Mouse (Mus musculus) limb, embryonic 11.5 days (tissue): ENCODE data around the gene Xbp1. TPM values are rescaled to one million over a fixed set of nuclear protein-coding genes. Genes with fewer than 3 reads are reported as not detected.
"Not testable (repeated sequence)": the region's sequence is repeated elsewhere in the genome, so short reads cannot be mapped to it uniquely, and the experiment has no call there.

Experiments
- ATAC-seq: fragments of 200-750 bp; cut with Nextera tagmentation; 2 replicates; pipeline ENCODE4 v1.8.0; 2017; ENCODE audit warnings: low read depth; ENCODE audit not compliant: insufficient number of reproducible peaks, low FRiP score, low TSS enrichment
- DNase-seq: peaks from one replicate; pipeline ENCODE4 v3.0.0-alpha.2; 2015; ENCODE audit warnings: low spot score
- H3K27ac ChIP-seq: fragments of 300-500 bp; sonication (generic); replicated peaks from 2 replicates; pipeline ENCODE4 v1.5.1; 2014; ENCODE audit warnings: low read depth, mild to moderate bottlenecking, low read length
- H3K27me3 ChIP-seq: fragments of 300-500 bp; sonication (generic); 2 replicates; pipeline ENCODE4 v1.6.1; 2014; ENCODE audit warnings: mild to moderate bottlenecking, low read length, mixed read lengths; ENCODE audit not compliant: control insufficient read depth, insufficient read depth
- H3K36me3 ChIP-seq: fragments of 300-500 bp; sonication (generic); 2 replicates; pipeline ENCODE4 v1.6.1; 2014; ENCODE audit warnings: mild to moderate bottlenecking, low read length, moderate library complexity, mixed read lengths; ENCODE audit not compliant: control insufficient read depth, insufficient read depth
- H3K4me1 ChIP-seq: fragments of 300-500 bp; sonication (generic); 2 replicates; pipeline ENCODE4 v1.6.1; 2014; ENCODE audit warnings: low read length, mixed read lengths; ENCODE audit not compliant: control insufficient read depth, insufficient read depth
- H3K4me2 ChIP-seq: fragments of 300-500 bp; sonication (generic); 2 replicates; pipeline ENCODE4 v1.6.1; 2014; ENCODE audit warnings: low read depth, mild to moderate bottlenecking, moderate library complexity; ENCODE audit not compliant: severe bottlenecking
- H3K4me3 ChIP-seq: fragments of 300-500 bp; sonication (generic); 2 replicates; pipeline ENCODE4 v1.5.1; 2014; ENCODE audit warnings: low read depth, low read length
- H3K9ac ChIP-seq: fragments of 300-500 bp; sonication (generic); 2 replicates; pipeline ENCODE4 v1.6.1; 2014; ENCODE audit warnings: mild to moderate bottlenecking, low read length
- H3K9me3 ChIP-seq: fragments of 300-500 bp; sonication (generic); 2 replicates; pipeline ENCODE4 v1.6.1; 2016; ENCODE audit warnings: low read length; ENCODE audit not compliant: control insufficient read depth
- WGBS: fragments of 180-500 bp; shearing (Covaris S2); extraction: QIAGEN DNeasy Blood & Tissue Kit; methylation state at CpG from one replicate; pipeline ENCODE4 v1.1.7; 2014; 5-methylcytosine and 5-hydroxymethylcytosine counted together
- polyA plus RNA-seq: library from polyadenylated mRNA; unstranded; fragments of >200 nt; fragmentation: Nextera tagmentation; extraction: Ambion mirVana; gene quantifications from 2 replicates; pipeline ENCODE4 v1.2.1, GENCODE M21; 2014

The Xbp1 gene
- polyA plus RNA-seq: 151 and 153 TPM in 2 replicates

- H3K9ac ChIP-seq: peak within 1 kb of the TSS; percentile 99
- H3K27me3 ChIP-seq: no peaks in the 10 kb centered on the region
- peak within 1 kb of the TSS; percentile 83 for H3K27ac ChIP-seq
- peaks cover 10% of the 10 kb centered on the region for H3K4me1 ChIP-seq
- WGBS: under 1% methylated on average over 70 of the region's 72 CpGs
- DNase-seq (peak; percentile 99), ATAC-seq (peak; percentile 97)
- H3K9me3 ChIP-seq: no peaks in the 10 kb centered on the region
- H3K4me3 ChIP-seq: peak within 1 kb of the TSS; percentile 99
- H3K36me3 ChIP-seq: peaks cover 16% of the 10 kb centered on the region
- peak within 1 kb of the TSS; percentile 75 for H3K4me2 ChIP-seq
These were observed at the start of gene Xbp1 for GRCm38 (mm10) chr11:5520412-5521265. Xbp1 (plus strand) TSS chr11:5520659.

DNA sequence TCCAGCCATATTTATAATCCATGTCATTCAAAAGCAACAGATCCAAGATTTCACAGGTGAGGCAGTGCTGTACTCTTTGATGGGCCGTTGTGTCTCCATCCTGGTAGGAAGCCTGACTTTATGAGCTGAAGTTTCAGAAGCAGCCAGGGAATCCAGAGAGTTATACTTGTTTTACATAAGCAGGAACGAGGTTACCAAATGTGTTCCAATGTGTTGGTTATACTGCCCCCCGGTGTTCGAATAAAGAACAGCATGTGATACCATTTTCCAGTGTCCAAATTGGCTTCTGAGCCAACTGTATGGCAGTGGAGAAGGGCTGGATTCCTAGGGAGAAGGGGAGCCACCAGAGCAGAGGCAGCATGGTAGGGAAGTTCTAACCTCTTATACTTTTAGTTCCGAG lies 46.3 kb upstream of the Xbp1 start:
- no peak overlapping the region for H3K9ac ChIP-seq
- H3K4me3 ChIP-seq: no peak overlapping the region
- ATAC-seq (no peak), DNase-seq (peak; percentile 87)
- H3K4me1 ChIP-seq: no peaks in the 10 kb centered on the region
- no peaks in the 10 kb centered on the region for H3K36me3 ChIP-seq
- H3K9me3 ChIP-seq: no peaks in the 10 kb centered on the region
- no peaks in the 10 kb centered on the region for H3K27me3 ChIP-seq
- 14% methylated on average over 5 of the region's 5 CpGs for WGBS
- H3K27ac ChIP-seq: no peak overlapping the region
- H3K4me2 ChIP-seq: no peak overlapping the region

GRCm38 (mm10) chr11:5475556-5476118 lies 44.8 kb upstream of the Xbp1 start:
- 83% methylated on average over 1 of the region's 2 CpGs for WGBS
- not testable (repeated sequence) for H3K4me2 ChIP-seq, H3K4me1 ChIP-seq, H3K9me3 ChIP-seq, H3K27me3 ChIP-seq, ATAC-seq, H3K4me3 ChIP-seq, H3K27ac ChIP-seq, H3K36me3 ChIP-seq, DNase-seq, H3K9ac ChIP-seq

GRCm38 (mm10) chr11:5476806-5477205 lies 43.7 kb upstream of the Xbp1 start:
- Histone ChIP-seq H3K9ac (no peak overlapping the region), H3K4me2 (no peak overlapping the region), H3K9me3 (no peaks in the 10 kb centered on the region), H3K4me1 (no peaks in the 10 kb centered on the region), H3K27ac (no peak overlapping the region), H3K4me3 (no peak overlapping the region), H3K36me3 (no peaks in the 10 kb centered on the region), H3K27me3 (no peaks in the 10 kb centered on the region)
- ATAC-seq (no peak), DNase-seq (no peak)
- WGBS: 85% methylated on average over 4 of the region's 4 CpGs

DNA sequence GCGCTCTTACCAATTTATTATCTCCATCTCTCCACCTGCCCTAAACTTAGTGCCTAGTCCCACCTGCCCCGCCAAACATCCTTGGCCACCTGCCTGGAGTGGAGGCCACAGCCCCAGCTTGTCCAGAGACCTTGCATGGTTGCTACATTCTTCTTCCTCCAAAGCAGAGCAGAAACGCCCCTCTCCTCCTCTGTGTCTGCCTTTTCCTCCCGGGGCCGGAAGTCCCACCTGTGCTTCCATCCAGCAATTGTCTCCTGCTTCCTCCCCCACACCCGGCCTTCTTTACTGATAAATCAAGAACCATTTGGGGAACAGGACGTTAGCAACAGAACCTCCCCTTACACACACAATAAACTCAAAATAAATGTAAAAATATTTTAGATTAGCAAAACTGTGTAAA lies 42.3 kb upstream of the Xbp1 start:
- no peak for ATAC-seq
- no peak overlapping the region for H3K4me3 ChIP-seq
- no peaks in the 10 kb centered on the region for H3K27me3 ChIP-seq
- H3K36me3 ChIP-seq: no peaks in the 10 kb centered on the region
- no peaks in the 10 kb centered on the region for H3K4me1 ChIP-seq
- H3K27ac ChIP-seq: no peak overlapping the region
- WGBS: 81% methylated on average over 7 of the region's 7 CpGs
- no peak overlapping the region for H3K4me2 ChIP-seq
- no peaks in the 10 kb centered on the region for H3K9me3 ChIP-seq
- DNase-seq: no peak
- H3K9ac ChIP-seq: no peak overlapping the region

DNA sequence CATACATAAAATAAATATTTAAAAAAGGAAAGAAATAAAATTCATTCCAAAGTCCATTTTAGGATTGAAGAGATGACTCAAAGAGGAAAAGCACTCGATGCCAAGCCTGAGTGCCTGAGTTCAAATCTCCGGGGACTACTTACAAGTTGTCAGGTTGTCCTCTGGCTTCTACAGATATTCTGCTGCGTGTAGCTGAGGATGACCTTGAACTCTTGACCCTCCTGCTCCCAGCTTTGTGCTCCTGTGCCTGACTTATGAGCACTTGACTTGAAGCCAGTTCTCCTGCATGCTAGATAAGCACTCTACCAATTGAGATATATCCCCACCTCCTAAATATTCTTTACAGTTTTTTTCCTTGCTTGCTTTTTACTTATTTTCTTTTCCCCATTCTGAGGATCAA lies 41.6 kb upstream of the Xbp1 start:
- Histone ChIP-seq H3K27ac (no peak overlapping the region), H3K4me2 (no peak overlapping the region), H3K36me3 (no peaks in the 10 kb centered on the region), H3K27me3 (no peaks in the 10 kb centered on the region), H3K4me3 (no peak overlapping the region), H3K9me3 (no peaks in the 10 kb centered on the region), H3K4me1 (no peaks in the 10 kb centered on the region), H3K9ac (no peak overlapping the region)
- DNase-seq (no peak), ATAC-seq (no peak)
- WGBS: 87% methylated on average over 3 of the region's 3 CpGs

DNA sequence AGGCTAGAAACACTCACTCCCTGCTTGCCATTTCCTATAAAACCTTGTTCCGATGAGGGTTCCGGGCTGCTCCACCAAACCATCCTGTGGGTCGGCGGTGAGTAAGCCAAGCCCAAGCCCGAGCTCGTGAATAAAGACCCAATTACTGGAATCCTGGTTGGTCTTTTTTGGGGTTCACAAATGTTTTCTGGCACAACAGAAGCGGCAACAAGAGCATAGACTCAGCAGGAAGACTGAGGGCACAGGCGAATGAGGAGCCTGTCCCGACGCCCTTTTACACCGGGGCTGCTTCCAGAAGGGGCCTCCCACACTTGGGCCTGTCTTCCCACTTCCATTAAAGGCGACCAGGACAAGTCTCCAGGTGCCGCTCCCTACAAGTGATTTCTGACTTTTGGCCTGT lies 37.9 kb upstream of the Xbp1 start:
- ATAC-seq (no peak), DNase-seq (no peak)
- Histone ChIP-seq H3K4me3 (no peak overlapping the region), H3K27ac (no peak overlapping the region), H3K36me3 (no peaks in the 10 kb centered on the region), H3K4me2 (no peak overlapping the region), H3K27me3 (no peaks in the 10 kb centered on the region), H3K9ac (no peak overlapping the region), H3K4me1 (no peaks in the 10 kb centered on the region), H3K9me3 (no peaks in the 10 kb centered on the region)
- WGBS: 83% methylated on average over 13 of the region's 13 CpGs

DNA sequence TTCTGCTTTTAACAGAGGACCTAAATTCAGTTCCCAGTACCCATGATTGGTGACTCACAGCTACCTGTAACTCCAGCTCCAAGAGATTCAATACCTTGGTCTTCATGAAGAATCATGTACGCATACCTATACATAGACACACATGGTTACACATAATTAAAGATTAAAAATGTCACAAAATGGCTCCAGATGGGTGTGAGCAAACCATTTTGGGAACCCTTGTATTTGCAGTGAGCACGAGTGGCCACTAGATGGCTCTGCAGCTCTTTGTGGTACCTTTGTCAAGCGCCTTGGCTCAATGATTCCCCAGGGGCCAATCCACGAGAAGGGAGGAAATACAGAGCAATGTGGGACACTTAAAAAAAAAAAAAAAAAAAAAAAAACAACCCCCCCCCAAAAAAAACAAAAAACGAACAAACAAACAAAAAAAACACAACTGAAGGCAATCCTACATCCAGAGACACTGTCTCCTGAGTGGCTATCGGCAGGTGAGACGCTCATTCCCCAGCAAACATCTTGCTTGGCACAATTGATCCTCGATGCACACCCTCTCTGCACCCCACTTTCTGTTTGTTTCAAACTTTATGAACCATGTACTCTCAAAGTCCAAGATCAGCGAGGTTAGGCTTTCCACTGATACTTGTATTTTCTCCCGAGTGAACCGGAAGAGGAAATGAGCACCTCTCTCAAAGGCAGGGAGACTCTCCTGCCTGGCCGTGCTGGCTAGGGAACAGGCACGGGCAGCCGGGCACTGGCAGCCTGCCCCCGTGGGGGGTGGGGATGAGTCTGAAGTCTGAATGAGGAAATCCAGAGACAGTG lies 35.1 kb upstream of the Xbp1 start:
- ATAC-seq: peak; percentile 77
- WGBS: 16% methylated on average over 15 of the region's 15 CpGs
- no peak overlapping the region for H3K27ac ChIP-seq

More for the DNA sequence above, 35.1 kb upstream of the Xbp1 start:
- peak overlapping the region; percentile 21; the same call in 1 of the 2 replicates for H3K4me3 ChIP-seq
- no peaks in the 10 kb centered on the region for H3K4me1 ChIP-seq
- DNase-seq: peak; percentile 93
- H3K27me3 ChIP-seq: no peaks in the 10 kb centered on the region
- H3K4me2 ChIP-seq: peak overlapping the region; percentile 47
- H3K9ac ChIP-seq: peak overlapping the region; percentile 32
- H3K36me3 ChIP-seq: no peaks in the 10 kb centered on the region
- H3K9me3 ChIP-seq: no peaks in the 10 kb centered on the region
